Mouse (Mus musculus) heart, adult 11 months (tissue): ENCODE results near the gene Trdn.

Experiments used
- DNase-seq: peaks from one replicate; pipeline ENCODE4 v3.0.0; 2022

Trdn gene

DNA sequence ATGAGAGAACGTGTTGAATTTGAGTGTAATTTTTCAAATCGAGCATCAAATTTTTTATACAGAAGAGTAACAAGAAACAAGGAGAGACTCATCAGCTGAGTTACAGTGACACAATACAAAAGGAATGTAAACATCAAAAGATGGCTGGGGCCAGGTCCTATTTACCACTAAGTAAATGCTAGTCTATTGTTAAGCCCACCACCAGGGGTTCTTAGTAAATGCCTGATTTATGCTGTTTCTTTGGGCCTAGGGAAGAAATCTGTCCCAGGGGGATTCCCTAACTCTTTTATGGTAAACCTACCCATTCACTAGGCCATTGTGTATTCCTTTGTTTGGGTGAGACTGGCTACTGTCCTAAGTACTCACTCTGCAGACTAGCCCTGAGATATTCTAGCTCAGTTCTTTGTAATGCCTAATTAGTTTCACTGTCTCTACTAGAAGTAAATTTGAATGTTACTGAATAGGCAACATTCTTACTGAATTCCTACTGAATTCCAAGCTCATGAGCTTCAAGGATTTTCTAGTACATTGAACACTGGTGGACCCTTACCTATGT is 295.2 kb downstream of the Trdn start:
- no peak for DNase-seq
